Mouse (Mus musculus) ES-E14 (cell line): ENCODE data around the gene Ifnz. TPM values are rescaled to one million over a fixed set of nuclear protein-coding genes. Genes with fewer than 3 reads are reported as not detected.
"Not testable (repeated sequence)": the region's sequence is repeated elsewhere in the genome, so short reads cannot be mapped to it uniquely, and the experiment has no call there.

ENCODE experiments used
- DNase-seq: peaks from one replicate; pipeline ENCODE4 v3.0.0-alpha.2; 2013; ENCODE audit warnings: low read depth, low spot score
- H3K27ac ChIP-seq: 2 replicates; pipeline ENCODE4 v1.5.1; 2012; ENCODE audit warnings: low read depth, mild to moderate bottlenecking, low read length, moderate library complexity, mixed read lengths; ENCODE audit not compliant: poor library complexity, insufficient read depth, severe bottlenecking
- H3K36me3 ChIP-seq: 2 replicates; pipeline ENCODE4 v1.6.1; 2012; ENCODE audit warnings: mild to moderate bottlenecking, low read length, moderate library complexity, mixed read lengths; ENCODE audit not compliant: control insufficient read depth, poor library complexity, insufficient read depth, severe bottlenecking
- H3K4me1 ChIP-seq, 2 experiments: fragments of 150-350 bp in 1 of 2; sonication (generic) in 1 of 2; 2 replicates each; pipeline ENCODE4 v1.6.1; 2012; ENCODE audit warnings: low read length in 2 of 2, mild to moderate bottlenecking in 1 of 2, mixed read lengths in 1 of 2; ENCODE audit not compliant: control insufficient read depth in 2 of 2, insufficient read depth in 2 of 2, poor library complexity in 1 of 2
- H3K4me3 ChIP-seq, 2 experiments: fragments of 150-350 bp in 1 of 2; sonication (generic) in 1 of 2; 2 replicates each; pipeline ENCODE4 v1.5.1; 2012; ENCODE audit warnings: low read length in 2 of 2, low read depth in 1 of 2, mild to moderate bottlenecking in 1 of 2, mixed read lengths in 1 of 2; ENCODE audit not compliant: insufficient read depth in 1 of 2, poor library complexity in 1 of 2, severe bottlenecking in 1 of 2
- H3K9ac ChIP-seq: 2 replicates; pipeline ENCODE4 v1.6.1; 2012; ENCODE audit warnings: low read depth, mild to moderate bottlenecking, low read length, mixed read lengths; ENCODE audit not compliant: poor library complexity, insufficient read depth, severe bottlenecking
- H3K9me3 ChIP-seq: fragments of 150-350 bp; sonication (generic); 2 replicates; pipeline ENCODE4 v1.6.1; 2012; ENCODE audit warnings: low read depth, mild to moderate bottlenecking, low read length; ENCODE audit not compliant: control insufficient read depth, insufficient read depth
- CHD2 ChIP-seq: IDR thresholded peaks from 2 replicates; pipeline ENCODE4 v1.6.1; 2014; ENCODE audit warnings: mild to moderate bottlenecking, low read depth, low read length, inconsistent platforms
- HCFC1 ChIP-seq: IDR thresholded peaks from 2 replicates; pipeline ENCODE4 v1.6.1; 2012; ENCODE audit warnings: low read length, inconsistent platforms, borderline replicate concordance; ENCODE audit not compliant: insufficient read depth
- MAFK ChIP-seq: IDR thresholded peaks from 2 replicates; pipeline ENCODE4 v1.6.1; 2014; ENCODE audit warnings: mild to moderate bottlenecking, low read depth, low read length, inconsistent platforms; ENCODE audit not compliant: insufficient read depth
- ZC3H11A ChIP-seq: IDR thresholded peaks from 2 replicates; pipeline ENCODE4 v1.6.1; 2012; ENCODE audit warnings: low read depth, mild to moderate bottlenecking, inconsistent platforms, low read length, borderline replicate concordance
- ZNF384 ChIP-seq: IDR thresholded peaks from 2 replicates; pipeline ENCODE4 v1.6.1; 2012; ENCODE audit warnings: low read depth, low read length, inconsistent platforms
- in situ Hi-C, 2 experiments: fragments of 600-800 bp; cut with MboI; formaldehyde crosslinking; loops; one replicate each; pipeline ENCODE4 v1.15.1; 2025; ENCODE audit warnings: low sequenced_read_pairs in 2 of 2, inconsistent platforms in 1 of 2; ENCODE audit not compliant: unreplicated experiment in 2 of 2
- total RNA-seq: library from RNA; depleted of rRNA; stranded (reverse); fragments of 300-350 nt; gene quantifications from 2 replicates; pipeline ENCODE4 v1.2.3, GENCODE M21; 2012

Gene Ifnz
- total RNA-seq, 1 experiment: not detected

DNA sequence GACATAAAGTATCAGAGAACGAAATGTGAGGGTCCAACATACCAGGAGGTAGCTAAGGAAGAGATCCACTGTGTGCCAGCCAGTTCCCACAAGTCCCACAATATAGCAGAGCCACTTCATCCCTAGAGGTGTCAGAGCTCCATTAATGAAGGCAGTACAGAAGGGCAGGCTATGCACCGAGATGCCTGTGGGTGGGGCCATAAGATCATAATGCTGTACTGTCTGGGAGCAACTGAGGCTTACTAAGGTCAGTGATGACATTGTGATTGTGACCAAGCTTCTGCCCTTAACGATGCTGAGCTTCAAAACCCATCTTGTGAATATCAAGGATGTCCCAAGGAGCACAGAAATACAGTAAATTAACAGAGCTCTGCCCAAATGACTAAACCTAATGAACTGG, 37.7 kb upstream of the Ifnz start:
- Histone ChIP-seq H3K9ac (no peak overlapping the region), H3K27ac (no peak overlapping the region), H3K4me1 (no peaks in the 10 kb centered on the region), H3K4me3 (no peak overlapping the region), H3K36me3 (no peaks in the 10 kb centered on the region), H3K9me3 (no peaks in the 10 kb centered on the region)
- TF ChIP-seq HCFC1: no peak
- TF ChIP-seq ZC3H11A: no peak
- TF ChIP-seq MAFK: no peak
- TF ChIP-seq CHD2: no peak
- no peak for TF ChIP-seq ZNF384
- DNase-seq: no peak
- in situ Hi-C loops: no loop called here

DNA sequence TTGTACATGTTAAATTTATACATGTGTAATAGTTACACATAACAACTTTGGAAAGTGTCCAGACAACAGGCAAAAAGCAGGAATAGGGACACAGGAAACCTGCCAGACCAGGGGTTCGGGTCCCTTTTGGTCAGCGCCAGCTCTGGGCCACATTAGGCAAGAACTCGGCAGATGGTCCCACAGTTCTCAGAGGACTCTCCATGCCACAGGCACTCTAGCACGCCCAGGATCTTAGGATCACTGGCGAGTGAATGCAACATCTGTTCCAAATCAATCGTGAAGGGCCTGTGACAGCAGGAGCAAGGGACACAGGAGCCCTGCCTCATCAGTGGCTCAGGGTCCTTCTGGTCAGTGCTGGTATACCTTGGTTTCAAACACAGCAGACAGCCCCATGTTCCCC, 32.0 kb upstream of the Ifnz start:
- Histone ChIP-seq H3K4me1 (no peaks in the 10 kb centered on the region), H3K27ac (no peak overlapping the region), H3K9me3 (no peaks in the 10 kb centered on the region), H3K9ac (no peak overlapping the region), H3K4me3 (no peak overlapping the region), H3K36me3 (no peaks in the 10 kb centered on the region)
- no peak for DNase-seq
- TF ChIP-seq HCFC1: no peak
- TF ChIP-seq MAFK: no peak
- TF ChIP-seq CHD2: no peak
- TF ChIP-seq ZNF384: no peak
- no peak for TF ChIP-seq ZC3H11A
- in situ Hi-C loops: no loop called here

DNA sequence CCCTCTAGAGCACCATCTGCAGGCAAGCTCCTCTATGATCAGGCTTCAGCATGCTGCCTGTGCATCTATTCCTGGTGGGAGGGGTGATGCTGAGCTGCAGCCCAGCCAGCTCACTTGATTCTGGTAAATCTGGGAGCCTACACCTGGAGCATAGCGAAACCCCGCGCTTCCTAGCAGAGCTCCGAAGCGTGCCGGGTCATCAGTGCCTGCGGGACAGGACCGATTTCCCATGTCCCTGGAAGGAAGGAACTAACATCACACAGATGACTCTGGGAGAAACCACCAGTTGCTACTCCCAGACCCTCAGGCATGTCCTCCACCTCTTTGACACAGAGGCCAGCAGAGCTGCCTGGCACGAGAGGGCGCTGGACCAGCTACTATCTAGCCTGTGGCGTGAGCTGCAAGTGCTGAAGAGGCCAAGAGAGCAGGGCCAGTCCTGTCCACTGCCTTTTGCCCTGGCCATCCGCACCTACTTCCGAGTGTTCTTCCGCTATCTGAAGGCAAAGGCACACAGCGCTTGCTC, 27.1 kb upstream of the Ifnz start, which contains the start of gene Gm13271:
Gene Gm13271, plus strand, starts transcription at position 51 of the 523 bp plus-strand sequence.
- H3K9ac ChIP-seq, H3K27ac ChIP-seq, DNase-seq, in situ Hi-C loops, H3K9me3 ChIP-seq, H3K4me1 ChIP-seq, H3K36me3 ChIP-seq, H3K4me3 ChIP-seq: not testable (repeated sequence)

DNA sequence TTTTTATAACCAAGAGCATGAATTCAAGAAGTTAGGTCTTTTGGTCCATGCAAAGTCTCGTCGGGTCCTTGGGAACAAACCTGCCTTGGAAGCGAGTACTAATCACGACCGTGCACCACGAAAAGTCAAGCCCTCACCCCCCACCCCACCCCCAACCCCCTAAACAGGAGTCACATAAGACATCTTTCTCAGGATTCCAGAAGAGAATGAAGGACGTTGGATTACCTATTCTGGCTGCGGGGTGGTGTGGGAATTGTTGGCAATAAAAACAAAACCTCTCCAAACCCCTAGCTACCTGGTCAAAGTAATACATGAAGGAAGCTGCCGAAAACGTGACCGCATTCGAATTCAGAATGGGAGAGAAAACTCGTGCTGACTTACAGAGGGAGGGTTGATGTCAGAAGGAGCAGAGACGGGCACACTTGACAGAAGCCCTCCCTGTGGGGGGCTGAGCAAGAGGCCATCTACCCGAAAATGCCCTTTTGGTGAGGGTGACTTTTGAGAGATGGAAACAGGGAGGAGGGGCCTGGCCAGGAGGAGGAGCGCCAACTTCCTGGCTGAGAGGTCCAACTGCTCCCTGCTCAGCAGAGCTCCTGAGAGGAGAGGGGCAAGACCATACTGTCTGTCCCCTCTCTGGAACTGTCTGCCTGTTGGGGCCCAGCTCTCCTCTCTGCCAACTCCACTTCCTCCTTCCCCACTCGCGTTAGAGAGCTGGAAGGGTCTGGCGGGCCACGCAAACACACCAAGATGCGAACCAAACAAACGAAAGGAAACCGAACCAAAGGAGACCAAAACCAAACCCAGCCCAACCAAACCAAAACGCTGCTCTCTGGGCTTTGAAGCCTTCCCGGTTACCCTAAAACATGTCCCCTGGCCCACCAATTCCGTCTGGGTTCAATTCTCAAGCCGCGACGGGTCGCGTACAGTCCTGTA, 25.1 kb upstream of the Ifnz start:
- H3K4me1 ChIP-seq, H3K27ac ChIP-seq, H3K9ac ChIP-seq, in situ Hi-C loops, H3K4me3 ChIP-seq, H3K9me3 ChIP-seq, H3K36me3 ChIP-seq, DNase-seq: not testable (repeated sequence)

DNA sequence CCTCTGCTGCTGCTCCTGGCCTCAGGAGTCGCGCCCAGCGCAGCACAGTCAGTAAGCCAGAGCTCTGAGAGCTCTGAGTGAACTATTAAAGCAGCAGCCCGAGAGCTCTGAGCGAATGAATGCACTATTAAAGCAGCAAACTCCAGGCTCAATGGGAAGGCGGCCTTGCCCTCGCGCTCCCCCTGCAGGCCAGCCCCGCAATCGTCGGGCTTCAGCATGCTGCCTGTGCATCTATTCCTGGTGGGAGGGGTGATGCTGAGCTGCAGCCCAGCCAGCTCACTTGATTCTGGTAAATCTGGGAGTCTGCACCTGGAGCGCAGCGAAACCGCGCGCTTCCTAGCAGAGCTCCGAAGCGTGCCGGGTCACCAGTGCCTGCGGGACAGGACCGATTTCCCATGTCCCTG, 24.3 kb upstream of the Ifnz start:
- H3K27ac ChIP-seq: not testable (repeated sequence)

DNA sequence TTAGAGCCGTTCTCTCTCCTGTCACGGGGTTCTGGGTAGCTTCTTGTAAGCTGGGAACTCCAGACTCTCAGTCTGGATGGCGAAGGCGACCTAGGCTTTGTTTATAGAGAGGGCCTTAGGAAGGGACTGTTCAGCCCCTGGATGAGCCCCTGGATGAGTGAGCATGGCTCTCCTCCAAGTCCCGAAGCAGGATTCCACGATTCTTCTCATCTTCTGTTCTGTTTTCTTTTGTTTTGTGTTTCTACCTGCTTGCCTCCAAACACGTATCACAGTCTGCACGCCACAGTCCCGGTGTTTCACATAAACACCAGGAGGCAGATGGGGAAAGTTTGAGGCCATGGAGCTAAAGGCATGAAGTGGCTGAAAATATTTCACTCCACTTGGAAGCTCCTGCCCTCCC, 23.2 kb upstream of the Ifnz start:
- in situ Hi-C loops: not testable (repeated sequence)

More for the DNA sequence above, 24.3 kb upstream of the Ifnz start:
- H3K9me3 ChIP-seq, H3K9ac ChIP-seq, H3K4me3 ChIP-seq, H3K36me3 ChIP-seq, DNase-seq, H3K4me1 ChIP-seq, in situ Hi-C loops: not testable (repeated sequence)

DNA sequence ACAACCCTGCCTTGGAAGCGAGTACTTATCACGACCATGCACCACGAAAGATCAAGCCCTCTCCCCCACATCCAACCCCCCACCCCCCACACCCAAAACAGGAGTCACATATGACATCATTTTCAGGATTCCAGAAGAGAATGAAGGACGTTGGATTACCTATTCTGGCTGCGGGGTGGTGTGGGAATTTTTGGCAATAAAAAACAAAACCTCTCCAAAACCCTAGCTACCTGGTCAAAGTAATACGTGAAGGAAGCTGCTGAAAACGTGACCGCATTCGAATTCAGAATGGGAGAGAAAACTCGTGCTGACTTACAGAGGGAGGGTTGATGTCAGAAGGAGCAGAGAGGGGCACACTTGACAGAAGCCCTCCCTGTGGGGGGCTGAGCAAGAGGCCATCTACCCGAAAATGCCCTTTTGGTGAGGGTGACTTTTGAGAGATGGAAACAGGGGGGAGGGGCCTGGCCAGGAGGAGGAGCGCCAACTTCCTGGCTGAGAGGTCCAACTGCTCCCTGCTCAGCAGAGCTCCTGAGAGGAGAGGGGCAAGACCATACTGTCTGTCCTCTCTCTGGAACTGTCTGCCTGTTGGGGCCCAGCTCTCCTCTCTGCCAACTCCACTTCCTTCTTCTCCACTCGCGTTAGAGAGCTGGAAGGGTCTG, 22.2 kb upstream of the Ifnz start, which contains the start of gene Gm13283:
Gene Gm13283, plus strand, starts transcription at position 510 of the 659 bp plus-strand sequence.
- H3K4me3 ChIP-seq, H3K4me1 ChIP-seq, H3K9ac ChIP-seq, in situ Hi-C loops, H3K9me3 ChIP-seq, H3K36me3 ChIP-seq, H3K27ac ChIP-seq, DNase-seq: not testable (repeated sequence)

More for the DNA sequence above, 23.2 kb upstream of the Ifnz start:
- not testable (repeated sequence) for H3K4me1 ChIP-seq, H3K36me3 ChIP-seq, DNase-seq, H3K27ac ChIP-seq, H3K9ac ChIP-seq, H3K9me3 ChIP-seq, H3K4me3 ChIP-seq
